Mouse (Mus musculus): ENCODE data around the gene Gm15517.
"Not testable (repeated sequence)": the region's sequence is repeated elsewhere in the genome, so short reads cannot be mapped to it uniquely, and the experiment has no call there.

Gene Gm15517

GRCm38 (mm10) chr7:44261147-44261546, at the start of gene Gm15517:
Gene Gm15517, plus strand, starts transcription at chr7:44261447.
- no peak for DNase-seq

DNA sequence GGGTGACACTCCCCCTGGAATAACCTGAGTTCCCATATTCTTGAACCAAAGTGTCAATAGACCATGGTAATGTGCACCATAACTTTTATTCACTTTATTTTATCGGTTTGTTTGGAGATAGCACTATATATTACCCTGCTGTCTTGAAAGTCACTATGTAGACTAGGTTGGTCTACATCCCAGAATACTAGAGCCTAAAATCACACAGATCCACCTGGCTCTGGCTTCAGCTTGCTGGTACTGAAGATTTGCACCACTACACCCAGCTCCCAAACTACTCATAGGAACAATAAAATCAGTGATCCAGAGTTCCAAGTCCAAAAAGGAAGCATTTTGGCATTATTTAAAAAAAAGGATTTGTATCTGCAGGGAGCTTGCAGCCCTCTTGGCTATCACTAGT, 45.6 kb upstream of the Gm15517 start, which contains the start of gene Klk1b5:
Klk1b5 (plus strand) TSS at position 301 of the 400 bp plus-strand sequence.
- no peak for DNase-seq

- not testable (repeated sequence) for DNase-seq
These were observed 39.6 kb upstream of the Gm15517 start for GRCm38 (mm10) chr7:44221601-44222000.

DNA sequence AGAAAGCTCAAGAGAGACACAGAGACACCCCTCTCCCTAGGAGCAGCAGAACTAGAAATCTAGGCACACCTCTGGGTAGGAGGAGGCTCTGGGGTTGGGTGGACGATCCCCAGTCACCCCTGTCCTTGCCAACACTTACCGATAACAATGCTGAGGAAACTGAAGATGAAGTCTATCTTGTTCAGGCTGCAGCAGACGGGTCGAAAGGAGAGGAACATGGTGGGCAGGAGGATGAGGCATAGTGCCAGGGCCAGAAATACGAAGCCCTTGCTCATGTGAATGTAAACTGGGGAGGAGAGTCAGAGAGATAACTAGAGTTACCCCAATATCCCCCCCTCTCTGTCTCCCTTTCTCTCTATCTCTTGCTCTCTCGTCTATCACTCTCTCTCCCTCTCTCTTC, 38.9 kb upstream of the Gm15517 start:
- DNase-seq: not testable (repeated sequence)

- DNase-seq: no peak
These were observed 36.2 kb upstream of the Gm15517 start, which contains the start of gene Klk1 for GRCm38 (mm10) chr7:44225076-44225475. Gene Klk1, plus strand, starts transcription at chr7:44225360.

GRCm38 (mm10) chr7:44235909-44236308, 25.3 kb upstream of the Gm15517 start, which contains the start of gene Gm36864:
Gene Gm36864, plus strand, starts transcription at chr7:44236177.
- no peak for DNase-seq

GRCm38 (mm10) chr7:44239913-44240312, 21.3 kb upstream of the Gm15517 start:
- DNase-seq: no peak

DNA sequence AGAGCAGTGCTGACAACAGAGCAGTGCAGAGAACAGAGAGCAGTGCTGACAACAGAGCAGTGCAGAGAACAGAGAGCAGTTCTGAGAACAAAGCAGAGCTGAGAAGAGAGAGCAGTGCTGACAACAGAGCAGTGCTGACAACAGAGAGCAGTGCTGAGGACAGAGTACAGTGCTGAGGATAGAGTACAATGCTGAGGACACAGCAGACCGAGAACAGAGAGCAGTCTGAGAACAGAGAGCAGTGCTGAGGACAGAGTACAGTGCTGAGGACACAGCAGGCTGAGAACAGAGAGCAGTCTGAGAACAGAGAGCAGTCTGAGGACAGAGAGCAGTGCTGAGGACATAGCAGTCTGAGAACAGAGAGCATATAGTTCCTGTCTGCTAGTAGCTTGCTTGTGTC, 20.5 kb upstream of the Gm15517 start:
- DNase-seq: no peak

- no peak for DNase-seq
These were observed 20.1 kb upstream of the Gm15517 start for GRCm38 (mm10) chr7:44241163-44241562.

DNA sequence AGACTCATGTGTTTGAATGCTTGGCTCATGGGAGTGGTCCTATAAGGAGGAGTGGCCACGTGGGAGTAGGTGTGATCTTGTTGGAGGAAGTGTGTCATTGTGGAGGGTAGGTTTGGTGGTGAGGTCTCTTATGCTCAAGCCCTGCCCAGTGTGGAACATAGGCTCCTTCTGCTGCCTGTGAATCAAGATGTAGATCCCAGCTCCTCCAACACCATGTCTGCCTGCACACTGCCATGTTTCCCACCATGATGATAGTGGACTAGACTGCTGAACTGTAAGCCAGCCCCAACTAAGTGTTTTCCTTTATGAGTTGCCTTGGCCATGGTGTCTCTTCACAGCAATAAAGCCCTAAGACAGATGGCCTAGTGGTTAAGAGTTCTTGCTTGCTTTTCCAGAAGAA, 17.2 kb upstream of the Gm15517 start:
- no peak for DNase-seq

DNA sequence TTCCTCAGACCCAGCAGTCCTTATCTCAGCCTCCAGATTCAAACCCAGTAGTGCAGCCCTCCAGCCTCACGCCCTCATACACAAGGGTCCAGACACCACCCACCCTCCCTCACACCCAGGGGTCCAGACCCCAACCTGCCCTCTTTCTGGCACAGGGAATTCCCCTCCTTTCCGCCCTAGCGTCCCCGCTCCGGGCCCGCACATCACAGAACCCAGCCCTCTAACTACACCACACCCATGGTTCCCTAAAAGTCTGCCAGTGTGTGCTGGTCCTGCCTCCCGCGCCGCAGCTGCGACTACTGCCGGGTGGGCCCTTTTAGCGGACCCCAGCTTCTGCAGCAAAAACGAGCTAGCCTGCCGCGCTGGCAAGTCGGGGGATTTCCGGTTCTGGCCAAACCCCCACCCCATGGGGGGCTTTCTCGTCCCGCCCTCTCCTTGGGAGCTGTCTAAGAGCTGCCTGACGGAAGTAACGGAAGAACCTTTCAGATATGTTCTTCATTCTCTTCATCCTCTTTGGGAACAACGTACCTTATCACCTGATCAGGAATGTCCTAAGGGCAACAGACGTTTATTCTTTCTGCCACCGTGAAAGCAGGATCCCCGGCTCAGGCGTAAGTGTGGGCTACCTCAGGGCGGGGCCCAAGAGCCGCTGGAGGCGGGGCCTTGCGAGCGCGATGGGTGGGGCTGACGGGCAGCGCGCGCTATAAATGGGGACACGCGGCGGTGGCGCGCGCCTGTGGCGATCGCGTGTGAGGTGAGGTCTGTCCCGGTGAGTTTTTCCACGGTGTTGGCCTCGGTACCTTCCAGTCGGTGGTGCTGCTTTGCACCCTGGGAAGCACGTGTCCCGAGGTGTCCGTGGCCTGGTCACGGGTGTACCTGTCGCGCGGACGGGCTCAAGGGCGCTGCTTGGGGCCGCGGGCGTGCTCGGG, 14.9 kb upstream of the Gm15517 start, which contains the start of the genes 1700028J19Rik and 2410002F23Rik:
1700028J19Rik (minus strand) TSS at position 641 of the 929 bp plus-strand sequence.
2410002F23Rik (plus strand) TSS at position 668 of the 929 bp plus-strand sequence.
- DNase-seq: peak; percentile 94

- peak; percentile 53 for DNase-seq
These were observed 14.2 kb upstream of the Gm15517 start for GRCm38 (mm10) chr7:44246984-44247470.

GRCm38 (mm10) chr7:44247971-44248370, 13.3 kb upstream of the Gm15517 start:
- DNase-seq: no peak

DNA sequence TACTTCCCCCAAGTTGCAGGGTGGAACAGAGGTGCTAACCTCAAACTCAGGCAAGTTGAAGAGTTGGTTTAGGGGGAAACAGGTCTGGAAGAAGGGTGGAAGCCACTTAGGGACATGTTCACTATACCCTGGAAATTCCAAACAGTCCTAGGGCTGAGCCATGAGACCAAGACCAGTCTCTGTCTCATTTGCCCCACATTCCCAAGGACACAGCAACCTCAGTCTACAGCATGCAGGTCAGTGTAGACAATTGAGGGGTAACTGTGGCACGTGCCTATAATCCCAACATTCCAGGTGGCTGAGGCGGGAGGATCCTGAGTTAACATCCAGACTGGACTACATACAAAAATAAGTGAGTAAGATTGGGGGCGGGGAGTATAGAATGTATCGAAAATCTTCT, 12.0 kb upstream of the Gm15517 start:
- no peak for DNase-seq

DNA sequence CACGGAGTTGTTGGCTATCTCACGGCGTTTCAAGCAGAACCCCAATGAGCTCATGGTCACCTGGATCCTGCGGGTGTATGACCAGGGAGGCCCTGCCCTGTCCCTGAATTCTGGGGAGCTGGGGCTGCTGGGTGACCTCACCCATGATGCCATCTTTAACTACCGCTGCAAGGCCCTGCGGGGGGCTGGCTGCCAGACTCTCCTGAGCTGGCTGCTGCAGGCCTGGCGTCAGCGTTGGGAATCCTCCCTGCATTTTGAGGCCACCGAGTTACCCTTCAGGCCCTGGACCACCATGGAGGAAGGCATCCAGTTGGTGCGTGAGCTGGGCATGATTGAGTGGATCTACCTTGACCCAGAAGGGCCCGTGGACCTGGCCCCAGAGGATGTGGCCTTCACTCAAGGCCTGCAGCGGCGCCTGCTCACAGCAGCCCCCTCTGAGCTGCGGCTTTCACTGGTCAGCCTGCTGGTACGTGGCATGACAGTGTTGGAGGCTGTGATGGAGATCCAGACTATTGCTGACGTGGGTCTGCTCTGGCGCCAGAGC, 10.4 kb upstream of the Gm15517 start:
- not testable (repeated sequence) for DNase-seq

DNA sequence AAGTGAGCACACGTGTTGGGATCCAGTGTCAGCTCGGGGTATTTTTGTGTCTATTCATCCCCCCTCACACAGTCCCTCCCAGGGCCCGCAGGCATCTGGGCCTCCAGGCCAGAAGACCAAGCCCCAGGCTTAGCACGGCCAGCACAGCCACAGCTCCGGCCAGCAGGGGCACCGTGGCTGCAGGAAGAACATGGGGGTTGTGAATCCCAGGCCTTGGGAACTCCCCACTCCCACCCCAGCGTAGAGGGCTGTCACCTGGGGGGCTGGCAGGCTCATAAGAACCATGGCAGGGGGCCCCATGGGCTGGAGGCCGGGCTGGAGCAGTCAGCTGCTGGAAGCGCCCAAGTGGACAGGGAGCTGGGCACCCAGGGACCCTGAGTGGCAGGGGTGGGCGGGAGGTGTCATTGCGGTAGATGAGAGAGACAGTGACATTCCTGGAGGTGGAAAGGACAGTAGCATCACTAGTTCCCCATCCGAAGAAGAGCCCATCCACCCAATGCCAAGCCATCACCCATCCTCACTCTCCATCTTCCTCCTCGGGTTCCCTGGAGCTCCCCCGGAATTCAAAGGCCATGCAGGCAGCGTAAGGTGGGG, 8.1 kb upstream of the Gm15517 start:
- DNase-seq: no peak

DNA sequence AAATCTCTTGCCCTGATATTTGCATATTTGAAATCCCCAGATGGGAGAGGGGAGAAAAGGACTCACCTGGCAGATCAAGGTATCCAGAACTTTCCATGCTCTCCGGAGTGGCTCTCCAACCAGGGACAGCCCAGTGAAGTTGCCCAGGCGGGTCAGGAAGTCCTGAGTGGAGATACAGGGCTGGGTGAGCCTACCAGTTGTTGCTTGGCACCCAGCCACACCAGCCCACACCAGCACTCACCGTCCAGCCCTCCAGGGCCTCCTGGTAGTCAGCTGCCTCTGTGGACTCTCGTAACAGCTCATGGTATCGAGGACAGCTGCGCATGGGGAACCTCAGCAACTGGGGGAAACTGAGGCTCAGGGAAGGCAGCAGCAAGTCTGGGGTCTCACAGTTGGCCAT, 6.3 kb upstream of the Gm15517 start:
- DNase-seq: no peak

DNA sequence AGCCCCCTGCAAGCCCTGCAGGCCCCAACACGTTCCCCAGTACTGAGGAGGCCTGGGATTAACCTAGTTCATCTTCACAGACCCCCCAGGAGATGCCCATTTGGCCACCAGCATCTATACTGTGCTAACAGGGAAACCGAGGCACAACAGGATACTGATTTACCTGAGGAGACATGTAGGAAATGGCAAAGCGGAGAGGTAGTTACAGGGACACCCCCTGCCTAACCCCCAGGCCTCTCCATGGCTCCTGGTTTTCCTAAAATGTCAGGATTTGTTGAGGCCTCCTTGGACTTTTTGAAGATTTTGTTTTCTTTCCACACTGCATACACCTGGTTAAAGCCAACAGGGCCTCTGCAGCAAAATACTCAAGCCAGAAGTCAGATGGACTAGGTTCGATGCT, 4.0 kb upstream of the Gm15517 start, which contains the start of gene Acp4:
Acp4 (minus strand) TSS at position 101 of the 400 bp plus-strand sequence.
- no peak for DNase-seq

GRCm38 (mm10) chr7:44260410-44260809, 837 bp upstream of the Gm15517 start:
- no peak for DNase-seq

- DNase-seq: peak; percentile 96
These were observed 1.8 kb downstream of the Gm15517 start for GRCm38 (mm10) chr7:44262791-44263643.

DNA sequence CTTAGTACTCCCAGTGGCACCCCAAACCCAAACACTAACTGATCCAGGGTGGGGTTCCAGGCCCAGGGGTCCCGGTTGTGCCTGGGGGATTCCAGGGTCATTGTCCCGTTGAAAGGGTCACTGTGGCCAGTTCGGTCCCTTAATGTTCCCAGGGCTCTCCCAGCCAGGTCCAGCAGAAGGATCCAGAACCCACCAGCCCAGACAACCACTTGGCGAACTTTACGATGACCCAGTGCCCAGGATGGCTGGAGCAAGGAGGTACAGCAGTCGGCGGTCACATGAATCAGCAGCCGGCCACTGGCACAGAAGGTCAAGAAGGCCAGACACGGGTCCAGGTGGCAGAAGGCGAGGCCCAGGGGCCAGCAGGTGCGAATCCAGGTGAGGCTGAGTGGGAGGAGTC, 6.9 kb downstream of the Gm15517 start:
- no peak for DNase-seq

GRCm38 (mm10) chr7:44269397-44269796, 8.2 kb downstream of the Gm15517 start:
- DNase-seq: no peak

Data from thymus, postnatal 25 days (tissue).